Mouse (Mus musculus): ENCODE data around the gene Cntn5.

The Cntn5 gene

GRCm38 (mm10) chr9:10904616-10905363 lies at the start of gene Cntn5:
Cntn5 (minus strand) TSS chr9:10904775.
- DNase-seq (ENCODE audit: low read depth) = no peak

GRCm38 (mm10) chr9:10950470-10950869 lies 45.9 kb upstream of the Cntn5 start:
- no peak for DNase-seq (ENCODE audit: low read depth)

- DNase-seq (ENCODE audit: low read depth) = peak; percentile 59
Measured at GRCm38 (mm10) chr9:10909573-10909972, 5.0 kb upstream of the Cntn5 start.

- DNase-seq (ENCODE audit: low read depth) = no peak
Measured at GRCm38 (mm10) chr9:10905696-10906095, 1.1 kb upstream of the Cntn5 start.

GRCm38 (mm10) chr9:10879758-10880157 lies 24.8 kb downstream of the Cntn5 start:
- DNase-seq (ENCODE audit: low read depth) = no peak

GRCm38 (mm10) chr9:10873881-10874280 lies 30.7 kb downstream of the Cntn5 start:
- no peak for DNase-seq (ENCODE audit: low read depth)

- DNase-seq (ENCODE audit: low read depth) = no peak
Measured at GRCm38 (mm10) chr9:10856204-10856892, 48.2 kb downstream of the Cntn5 start.

GRCm38 (mm10) chr9:10816711-10817110 lies 87.9 kb downstream of the Cntn5 start:
- no peak for DNase-seq (ENCODE audit: low read depth)

GRCm38 (mm10) chr9:10797158-10797557 lies 107.4 kb downstream of the Cntn5 start:
- DNase-seq (ENCODE audit: low read depth) = no peak

GRCm38 (mm10) chr9:10795102-10795501 lies 109.5 kb downstream of the Cntn5 start:
- DNase-seq (ENCODE audit: low read depth) = no peak

- no peak for DNase-seq (ENCODE audit: low read depth)
Measured at GRCm38 (mm10) chr9:10731878-10732277, 172.7 kb downstream of the Cntn5 start.

GRCm38 (mm10) chr9:10724191-10724590 lies 180.4 kb downstream of the Cntn5 start:
- no peak for DNase-seq (ENCODE audit: low read depth)

- no peak for DNase-seq (ENCODE audit: low read depth)
Measured at GRCm38 (mm10) chr9:10722121-10722520, 182.5 kb downstream of the Cntn5 start.

GRCm38 (mm10) chr9:10718986-10719385 lies 185.6 kb downstream of the Cntn5 start:
- DNase-seq (ENCODE audit: low read depth) = no peak

- no peak for DNase-seq (ENCODE audit: low read depth)
Measured at GRCm38 (mm10) chr9:10713641-10714040, 190.9 kb downstream of the Cntn5 start.

- no peak for DNase-seq (ENCODE audit: low read depth)
Measured at GRCm38 (mm10) chr9:10681646-10682045, 222.9 kb downstream of the Cntn5 start.

- no peak for DNase-seq (ENCODE audit: low read depth)
Measured at GRCm38 (mm10) chr9:10681181-10681580, 223.4 kb downstream of the Cntn5 start.

GRCm38 (mm10) chr9:10668676-10669075 lies 235.9 kb downstream of the Cntn5 start:
- no peak for DNase-seq (ENCODE audit: low read depth)

- DNase-seq (ENCODE audit: low read depth) = no peak
Measured at GRCm38 (mm10) chr9:10667438-10667837, 237.1 kb downstream of the Cntn5 start.

- no peak for DNase-seq (ENCODE audit: low read depth)
Measured at GRCm38 (mm10) chr9:10665756-10666155, 238.8 kb downstream of the Cntn5 start.

GRCm38 (mm10) chr9:10663101-10663500 lies 241.5 kb downstream of the Cntn5 start:
- no peak for DNase-seq (ENCODE audit: low read depth)

- no peak for DNase-seq (ENCODE audit: low read depth)
Measured at GRCm38 (mm10) chr9:10659478-10659877, 245.1 kb downstream of the Cntn5 start.

GRCm38 (mm10) chr9:10658086-10658485 lies 246.5 kb downstream of the Cntn5 start:
- DNase-seq (ENCODE audit: low read depth) = no peak

Measured in naive thymus-derived CD4-positive, alpha-beta T cell, adult 2 months (primary cell).